In the genomic region with DNA sequence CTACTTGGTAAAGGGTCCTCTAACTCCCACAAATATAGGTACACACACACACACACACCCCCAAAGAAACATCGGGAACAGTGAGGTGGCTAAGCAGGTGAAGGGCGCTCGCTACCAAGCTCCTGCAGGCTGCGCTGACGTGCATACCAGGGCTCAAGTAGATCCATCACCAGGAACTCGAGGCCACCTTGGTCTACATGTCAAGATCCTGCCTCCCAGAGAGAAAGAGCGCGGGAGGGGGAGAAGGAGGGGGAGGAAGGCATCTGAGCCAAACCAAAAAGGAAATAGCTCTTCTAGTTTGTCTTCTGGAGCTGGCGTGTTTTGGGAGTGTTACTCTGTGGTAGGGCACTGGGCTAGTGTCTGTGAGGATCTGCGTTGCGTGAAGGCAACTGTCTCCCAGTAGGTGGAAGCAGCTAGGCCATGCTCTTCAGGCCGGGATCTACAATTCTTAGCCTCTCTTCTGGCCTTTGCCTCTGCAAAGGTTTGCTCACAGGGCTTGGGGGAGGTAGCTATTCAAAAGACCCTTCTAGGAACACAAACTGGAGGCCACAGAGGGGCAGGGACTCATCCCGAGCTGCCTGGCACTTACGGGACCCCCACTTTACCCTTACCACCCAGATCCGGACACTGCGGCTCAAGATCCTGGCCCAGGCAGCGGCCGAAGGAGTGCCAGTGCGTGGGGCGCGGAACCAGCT, we compare ENCODE assay signal across 12 mouse cellular contexts. TPM values are rescaled to one million over a fixed set of nuclear protein-coding genes. Genes with fewer than 3 reads are reported as not detected.
A peak's percentile ranks its signal among the peaks of the same experiment; 100 is the strongest.
DNase-seq lines count a peak whose midpoint lies in the region; ATAC-seq and TF ChIP-seq lines count a peak whose summit lies in the region.
"Had no signal": no experiment of that assay in that cellular context is flagged by ENCODE, and none has a peak within 500 bp of the region (broad histone marks: within the 10 kb centered on the region; RNA-seq: fewer than 3 reads in every experiment).

No protein-coding gene starts in this region.

- H3K9ac ChIP-seq in heart, postnatal 0 days (replicated peaks; ENCODE audit: low read depth, low read length) = no peak overlapping the region
- H3K9ac ChIP-seq in ES-Bruce4 (ENCODE audit: low read depth, poor library complexity, severe bottlenecking) = peak overlapping the region; percentile 32
- H3K9ac ChIP-seq in embryonic facial prominence, embryonic 14.5 days (ENCODE audit: low read depth, low read length) = no peak overlapping the region
- no peak overlapping the region for H3K9ac ChIP-seq in liver, embryonic 16.5 days (ENCODE audit: low read depth, low read length)
- H3K9ac ChIP-seq: forebrain, postnatal 0 days had no signal

- 0 out of 2 replicates have a peak overlapping the region, but pooled peaks have one; percentile 69 for H3K4me2 ChIP-seq in heart, postnatal 0 days (ENCODE audit: low read depth, low read length)
- 0 out of 2 replicates have a peak overlapping the region, but pooled peaks have one; percentile 3 for H3K4me2 ChIP-seq in embryonic facial prominence, embryonic 14.5 days (ENCODE audit: low read depth, low read length)
- 0 out of 2 replicates have a peak overlapping the region, but pooled peaks have one; percentile 74 for H3K4me2 ChIP-seq in liver, embryonic 16.5 days (ENCODE audit: low read depth, low read length)

- H3K4me1 ChIP-seq in heart, postnatal 0 days (ENCODE audit: control insufficient read depth, insufficient read depth) = 0 out of 2 replicates have a peak, but pooled peaks cover 4% of the 10 kb centered on the region
- H3K4me1 ChIP-seq in ES-Bruce4 (ENCODE audit: control insufficient read depth, insufficient read depth, low read length) = no peaks in the 10 kb centered on the region
- no peaks in the 10 kb centered on the region for H3K4me1 ChIP-seq in embryonic facial prominence, embryonic 14.5 days (ENCODE audit: control insufficient read depth, insufficient read depth, low read length)
- H3K4me1 ChIP-seq in liver, embryonic 16.5 days (ENCODE audit: control insufficient read depth, low read depth, low read length) = peaks cover 8% of the 10 kb centered on the region

- no peaks in the 10 kb centered on the region for H3K27me3 ChIP-seq in heart, postnatal 0 days (ENCODE audit: control insufficient read depth, insufficient read depth, low read length)
- H3K27me3 ChIP-seq in ES-Bruce4 (ENCODE audit: control insufficient read depth, insufficient read depth, low read length, poor library complexity, severe bottlenecking) = no peaks in the 10 kb centered on the region
- peaks cover 6% of the 10 kb centered on the region; the same call in 1 of the 2 replicates for H3K27me3 ChIP-seq in embryonic facial prominence, embryonic 14.5 days (replicated peaks; ENCODE audit: control insufficient read depth, insufficient read depth, low read length)
- H3K27me3 ChIP-seq in liver, embryonic 16.5 days (ENCODE audit: control insufficient read depth, insufficient read depth, low read depth, low read length) = no peaks in the 10 kb centered on the region
- H3K27me3 ChIP-seq: CH12.LX had no signal

- no peak overlapping the region for H3K4me3 ChIP-seq in heart, postnatal 0 days (ENCODE audit: low read depth, low read length)
- peak overlapping the region; percentile 43 for H3K4me3 ChIP-seq in ES-Bruce4 (ENCODE audit: low read depth, low read length)
- H3K4me3 ChIP-seq in embryonic facial prominence, embryonic 14.5 days (ENCODE audit: low read depth, low read length) = no peak overlapping the region
- no peak overlapping the region for H3K4me3 ChIP-seq in liver, embryonic 16.5 days (ENCODE audit: low read depth, low read length)
- H3K4me3 ChIP-seq in left cerebral cortex, adult 2 months = no peak overlapping the region

- TF ChIP-seq EP300 in heart, postnatal 0 days (IDR thresholded peaks at IDR 0.05; ENCODE audit: low read depth) = no peak
- no peak for TF ChIP-seq EP300 in ES-Bruce4 (IDR thresholded peaks at IDR 0.05; ENCODE audit: insufficient read depth, low read depth, low read length)

- DNase-seq in heart, postnatal 0 days (ENCODE audit: low spot score) = no peak
- no peak for DNase-seq in heart, adult 18-20 months
- DNase-seq in embryonic facial prominence, embryonic 14.5 days (ENCODE audit: low spot score) = no peak
- no peak for DNase-seq in cerebellum, postnatal 25 days
- no peak for DNase-seq in left cerebral cortex, adult 2 months (ENCODE audit: extremely low spot score in 1 of 2, low spot score in 2 of 2)

- H3K9me3 ChIP-seq in heart, postnatal 0 days (replicated peaks; ENCODE audit: control insufficient read depth, low read length) = no peaks in the 10 kb centered on the region
- H3K9me3 ChIP-seq in ES-Bruce4 (replicated peaks; ENCODE audit: control insufficient read depth, insufficient read depth, low read length, poor library complexity, severe bottlenecking) = no peaks in the 10 kb centered on the region
- no peaks in the 10 kb centered on the region for H3K9me3 ChIP-seq in embryonic facial prominence, embryonic 14.5 days (ENCODE audit: control insufficient read depth, low read length)
- no peaks in the 10 kb centered on the region for H3K9me3 ChIP-seq in liver, embryonic 16.5 days (replicated peaks; ENCODE audit: control insufficient read depth, low read length)

- no peak for ATAC-seq in heart, postnatal 0 days (ENCODE audit: insufficient read depth, low read depth)
- ATAC-seq in embryonic facial prominence, embryonic 14.5 days (ENCODE audit: low read depth) = no peak
- no peak for ATAC-seq in liver, embryonic 16.5 days (ENCODE audit: low read depth)

- WGBS in heart, postnatal 0 days = 85% methylated on average over 21 of the region's 21 CpGs
- 83% methylated on average over 21 of the region's 21 CpGs for WGBS in embryonic facial prominence, embryonic 14.5 days
- WGBS in liver, embryonic 16.5 days (ENCODE audit: insufficient replicate concordance) = 73% methylated on average over 21 of the region's 21 CpGs

- TF ChIP-seq POLR2A in ES-Bruce4 (IDR thresholded peaks at IDR 0.05; ENCODE audit: insufficient read depth, low read length) = no peak

- H3K36me3 ChIP-seq in heart, postnatal 0 days (replicated peaks; ENCODE audit: control insufficient read depth, insufficient read depth, low read length) = peaks cover 27% of the 10 kb centered on the region
- no peaks in the 10 kb centered on the region for H3K36me3 ChIP-seq in ES-Bruce4 (ENCODE audit: control insufficient read depth, insufficient read depth, low read length, poor library complexity, severe bottlenecking)
- peaks cover 30% of the 10 kb centered on the region for H3K36me3 ChIP-seq in embryonic facial prominence, embryonic 14.5 days (ENCODE audit: control insufficient read depth, insufficient read depth, low read length)
- no peaks in the 10 kb centered on the region for H3K36me3 ChIP-seq in liver, embryonic 16.5 days (ENCODE audit: control insufficient read depth, insufficient read depth)

- intact Hi-C loops in left cerebral cortex, adult 2 months (cut with DNase I) = loop anchor here (2.0 to 5.0 kb wide), 2 partner anchors 54 to 194 kb away; no protein-coding TSS in a partner anchor

- TF ChIP-seq CTCF in heart, postnatal 0 days (IDR thresholded peaks at IDR 0.05; ENCODE audit: low read depth) = no peak
- TF ChIP-seq CTCF in ES-Bruce4 (IDR thresholded peaks at IDR 0.05; ENCODE audit: low read depth, low read length) = no peak
- TF ChIP-seq CTCF in left cerebral cortex, adult 2 months (IDR thresholded peaks at IDR 0.05) = no peak

- H3K27ac ChIP-seq in heart, postnatal 0 days (ENCODE audit: low read depth) = no peak overlapping the region
- H3K27ac ChIP-seq in ES-Bruce4 (ENCODE audit: insufficient read depth, low read length) = peak overlapping the region; percentile 12; the same call in 1 of the 2 replicates
- H3K27ac ChIP-seq in embryonic facial prominence, embryonic 14.5 days (replicated peaks; ENCODE audit: low read depth, low read length) = no peak overlapping the region
- no peak overlapping the region for H3K27ac ChIP-seq in liver, embryonic 16.5 days (ENCODE audit: low read length)
- no peak overlapping the region for H3K27ac ChIP-seq in left cerebral cortex, adult 2 months

RNA-seq across cellular contexts. Expression of gene 2200002D01Rik, which starts 1.5 kb away (rescaled TPM):
- total RNA-seq in heart, postnatal 0 days (2014; rRNA removed; ENCODE audit: low replicate concordance) = 0.42 and 1.5 TPM in 2 replicates
- polyA plus RNA-seq in heart, postnatal 0 days (2015; fragmentation: Nextera tagmentation; extraction: Ambion mirVana) = 11.8 and 14.0 TPM in 2 replicates
- total RNA-seq in heart, adult 18-20 months (2021) = 1 to 10 TPM in 1 of 2 experiments, under 1 TPM in 1; 0.77 to 1.6 TPM
- polyA plus RNA-seq in ES-Bruce4 (2011; ENCODE audit: insufficient read depth, insufficient read length, low read depth, missing spikeins) = 33.6 and 34.1 TPM in 2 replicates
- polyA plus RNA-seq in embryonic facial prominence, embryonic 14.5 days (2014; fragmentation: Nextera tagmentation; extraction: Ambion mirVana) = 1.9 and 4.3 TPM in 2 replicates
- 5.3 and 5.8 TPM in 2 replicates for polyA plus RNA-seq in liver, embryonic 16.5 days (2015; fragmentation: Nextera tagmentation; extraction: Ambion mirVana)
- under 1 TPM in 1 of 2 experiments, not detected in 1; 0.32 TPM for total RNA-seq in left cerebral cortex, adult 2 months (2021)
- total RNA-seq: forebrain, postnatal 0 days; granulocyte monocyte progenitor cell, adult 5-6 weeks; layer of hippocampus, adult 18-20 months; left cerebral cortex, postnatal 25 days had no signal

RNA-seq across cellular contexts. Expression of gene Yif1b, which starts 8.6 kb away (rescaled TPM):
- 174 and 194 TPM in 2 replicates for total RNA-seq in heart, postnatal 0 days (2014; rRNA removed; ENCODE audit: low replicate concordance)
- 121 and 125 TPM in 2 replicates for polyA plus RNA-seq in heart, postnatal 0 days (2015; fragmentation: Nextera tagmentation; extraction: Ambion mirVana)
- 10 to 100 TPM; 66.3 to 69.2 TPM for total RNA-seq in heart, adult 18-20 months (2021)
- polyA plus RNA-seq in ES-Bruce4 (2011; ENCODE audit: insufficient read depth, insufficient read length, low read depth, missing spikeins) = 50.9 and 55.2 TPM in 2 replicates
- 110 and 122 TPM in 2 replicates for polyA plus RNA-seq in embryonic facial prominence, embryonic 14.5 days (2014; fragmentation: Nextera tagmentation; extraction: Ambion mirVana)
- polyA plus RNA-seq in liver, embryonic 16.5 days (2015; fragmentation: Nextera tagmentation; extraction: Ambion mirVana) = 40.3 and 43.0 TPM in 2 replicates
- 10 to 100 TPM; 44.3 to 47.2 TPM for total RNA-seq in left cerebral cortex, adult 2 months (2021)

RNA-seq across cellular contexts. Expression of gene Kcnk6, which starts 14.5 kb away (rescaled TPM):
- total RNA-seq in heart, postnatal 0 days (2014; rRNA removed; ENCODE audit: low replicate concordance) = 6.3 and 27.4 TPM in 2 replicates
- 0.88 and 0.96 TPM in 2 replicates for polyA plus RNA-seq in heart, postnatal 0 days (2015; fragmentation: Nextera tagmentation; extraction: Ambion mirVana)
- 1 to 10 TPM; 2.7 to 2.9 TPM for total RNA-seq in heart, adult 18-20 months (2021)
- polyA plus RNA-seq in ES-Bruce4 (2011; ENCODE audit: insufficient read depth, insufficient read length, low read depth, missing spikeins) = 7.0 and 7.1 TPM in 2 replicates
- 1.4 and 2.2 TPM in 2 replicates for polyA plus RNA-seq in embryonic facial prominence, embryonic 14.5 days (2014; fragmentation: Nextera tagmentation; extraction: Ambion mirVana)
- 1.4 and 1.5 TPM in 2 replicates for polyA plus RNA-seq in liver, embryonic 16.5 days (2015; fragmentation: Nextera tagmentation; extraction: Ambion mirVana)
- total RNA-seq in left cerebral cortex, adult 2 months (2021) = 1 to 10 TPM; 2.9 to 3.3 TPM

RNA-seq across cellular contexts. Expression of gene Catsperg1, which starts 32.9 kb away (rescaled TPM):
- 1.2 TPM in 1 of 2 replicates, not detected in the other for total RNA-seq in heart, postnatal 0 days (2014; rRNA removed; ENCODE audit: low replicate concordance)
- polyA plus RNA-seq in heart, postnatal 0 days (2015; fragmentation: Nextera tagmentation; extraction: Ambion mirVana) = 0.14 TPM in 2 replicates
- total RNA-seq in heart, adult 18-20 months (2021) = under 1 TPM in 1 of 2 experiments, not detected in 1; 0.89 TPM
- 27.3 and 31.3 TPM in 2 replicates for polyA plus RNA-seq in ES-Bruce4 (2011; ENCODE audit: insufficient read depth, insufficient read length, low read depth, missing spikeins)
- polyA plus RNA-seq in embryonic facial prominence, embryonic 14.5 days (2014; fragmentation: Nextera tagmentation; extraction: Ambion mirVana) = 0.19 and 0.47 TPM in 2 replicates
- 0.15 and 0.35 TPM in 2 replicates for polyA plus RNA-seq in liver, embryonic 16.5 days (2015; fragmentation: Nextera tagmentation; extraction: Ambion mirVana)
- 1 to 10 TPM; 1.3 TPM for total RNA-seq in left cerebral cortex, adult 2 months (2021)

RNA-seq across cellular contexts. Expression of gene Spint2, which starts 34.9 kb away (rescaled TPM):
- total RNA-seq in heart, postnatal 0 days (2014; rRNA removed; ENCODE audit: low replicate concordance) = 30.1 and 46.6 TPM in 2 replicates
- 81.6 and 83.2 TPM in 2 replicates for polyA plus RNA-seq in heart, postnatal 0 days (2015; fragmentation: Nextera tagmentation; extraction: Ambion mirVana)
- total RNA-seq in heart, adult 18-20 months (2021) = 10 to 100 TPM; 45.7 to 53.8 TPM
- 264 and 288 TPM in 2 replicates for polyA plus RNA-seq in ES-Bruce4 (2011; ENCODE audit: insufficient read depth, insufficient read length, low read depth, missing spikeins)
- polyA plus RNA-seq in embryonic facial prominence, embryonic 14.5 days (2014; fragmentation: Nextera tagmentation; extraction: Ambion mirVana) = 116 and 120 TPM in 2 replicates
- polyA plus RNA-seq in liver, embryonic 16.5 days (2015; fragmentation: Nextera tagmentation; extraction: Ambion mirVana) = 30.9 and 38.6 TPM in 2 replicates
- 10 to 100 TPM; 26.4 to 27.8 TPM for total RNA-seq in left cerebral cortex, adult 2 months (2021)

Comparison
In these comparisons a context has a peak if more than half of its experiments do, and no peak if none do; other contexts are left out.
1. H3K4me2 ChIP-seq: peak in every context shown above with its lines; median percentile 74 in liver, embryonic 16.5 days; 69 in heart, postnatal 0 days; 3 in embryonic facial prominence, embryonic 14.5 days.